In the genomic region with DNA sequence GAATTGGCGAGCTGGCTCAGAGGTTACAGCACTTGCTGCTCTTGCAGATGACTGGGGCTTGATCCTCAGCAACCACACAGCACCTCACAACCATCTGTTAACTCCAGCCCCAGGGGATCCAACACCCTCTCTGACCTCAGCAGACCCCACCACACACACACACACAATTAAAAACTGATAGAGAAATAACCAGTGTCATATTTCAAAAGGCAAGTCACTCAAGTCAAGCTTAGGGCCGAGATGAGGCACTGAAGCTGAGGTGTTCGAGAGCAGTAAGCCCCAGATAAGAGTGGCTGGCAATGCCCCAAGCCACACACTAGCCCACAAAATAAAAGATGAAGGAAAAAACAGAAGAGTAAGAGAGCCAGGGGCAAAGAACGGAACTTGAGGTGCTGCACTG, we compare ENCODE assay signal across 17 mouse cellular contexts. TPM values are rescaled to one million over a fixed set of nuclear protein-coding genes. Genes with fewer than 3 reads are reported as not detected.
"Had no signal": no experiment of that assay in that cellular context is flagged by ENCODE, and none has a peak within 500 bp of the region (broad histone marks: within the 10 kb centered on the region; RNA-seq: fewer than 3 reads in every experiment).

No protein-coding gene starts in this region.

- H3K9me3 ChIP-seq: limb, embryonic 12.5 days; liver, embryonic 12.5 days; midbrain, embryonic 10.5 days; stomach, embryonic 15.5 days had no signal

- ATAC-seq: liver, embryonic 12.5 days had no signal

- H3K27me3 ChIP-seq: limb, embryonic 12.5 days; liver, embryonic 12.5 days; stomach, embryonic 15.5 days had no signal

- H3K4me3 ChIP-seq: limb, embryonic 12.5 days; liver, embryonic 12.5 days; midbrain, embryonic 10.5 days; myocyte; stomach, embryonic 15.5 days had no signal

- H3K4me1 ChIP-seq: limb, embryonic 12.5 days; liver, embryonic 12.5 days; midbrain, embryonic 10.5 days; stomach, embryonic 15.5 days had no signal

- DNase-seq: kidney, adult 18-20 months; kidney, postnatal 14 days; layer of hippocampus, adult 9-11 months; layer of hippocampus, postnatal 36 days; lung, adult 18-20 months; midbrain, embryonic 14.5 days; retina, postnatal 1 day; thymus, adult 2 months; thymus, postnatal 36 days had no signal

- H3K27ac ChIP-seq: limb, embryonic 12.5 days; liver, embryonic 12.5 days; midbrain, embryonic 10.5 days; stomach, embryonic 15.5 days had no signal

- H3K9ac ChIP-seq: limb, embryonic 12.5 days; liver, embryonic 12.5 days; stomach, embryonic 15.5 days had no signal

- H3K4me2 ChIP-seq: limb, embryonic 12.5 days; liver, embryonic 12.5 days; stomach, embryonic 15.5 days had no signal

RNA-seq across cellular contexts. Expression of a gene that starts 55.6 kb away (rescaled TPM):
- total RNA-seq: layer of hippocampus, adult 18-20 months; layer of hippocampus, postnatal 36 days; left cerebral cortex, postnatal 25 days; neutrophil, adult 5-6 weeks had no signal
- polyA plus RNA-seq: midbrain, embryonic 14.5 days; myocyte had no signal
